Mouse (Mus musculus) liver, adult 2 months (tissue): ENCODE data around the gene 3110082J24Rik.

ENCODE experiments used
- CTCF ChIP-seq: fragments of 200-500 bp; IDR thresholded peaks from 2 replicates; pipeline ENCODE4 v1.5.1; 2011; ENCODE audit warnings: low read depth, low read length, control low read depth
- POLR2A ChIP-seq: fragments of 200-500 bp; IDR thresholded peaks from 2 replicates; pipeline ENCODE4 v1.6.1; 2011; ENCODE audit warnings: low read length, control low read depth; ENCODE audit not compliant: insufficient read depth; ENCODE audit errors: extremely low read depth

- TF ChIP-seq POLR2A (no peak), CTCF (no peak)
These were observed 832 bp downstream of the 3110082J24Rik start, which contains the start of gene Garem2 for GRCm38 (mm10) chr5:30104841-30105667.
